Mouse (Mus musculus): Measurements from ENCODE around the gene Vars.

GRCm38 (mm10) chr17:34981690-34982180 lies 19.1 kb upstream of the Vars start, which contains the start of gene Lsm2:
- TF ChIP-seq CTCF (IDR thresholded peaks at IDR 0.05; ENCODE audit: extremely low read depth, insufficient read length, insufficient replicate concordance, low read depth, low read length) (no peak), POLR2A (IDR thresholded peaks at IDR 0.05; ENCODE audit: low read depth, low read length) (peak; percentile 72)

All from small intestine, adult 2 months (tissue).